Mouse (Mus musculus) layer of hippocampus, adult 9-10 months (tissue): Measurements from ENCODE around the gene Myod1.

Experiments
- DNase-seq: peaks from one replicate; pipeline ENCODE4 v3.0.0; 2022; ENCODE audit warnings: low spot score

Gene Myod1

GRCm38 (mm10) chr7:46415818-46416425, 39.6 kb downstream of the Myod1 start:
- DNase-seq, result no peak

GRCm38 (mm10) chr7:46417467-46417866, 41.2 kb downstream of the Myod1 start:
- DNase-seq, result no peak

- no peak for DNase-seq
Measured at GRCm38 (mm10) chr7:46418102-46418622, 41.9 kb downstream of the Myod1 start.

- DNase-seq, result no peak
Measured at GRCm38 (mm10) chr7:46421535-46421934, 45.3 kb downstream of the Myod1 start.

- DNase-seq, result peak; percentile 55
Measured at GRCm38 (mm10) chr7:46422052-46422763, 45.9 kb downstream of the Myod1 start.

GRCm38 (mm10) chr7:46422764-46423412, 46.6 kb downstream of the Myod1 start:
- DNase-seq, result peak; percentile 40

GRCm38 (mm10) chr7:46423951-46424350, 47.7 kb downstream of the Myod1 start:
- DNase-seq, result no peak

GRCm38 (mm10) chr7:46425012-46425411, 48.7 kb downstream of the Myod1 start:
- no peak for DNase-seq
